8 mouse cellular contexts compared by ENCODE assay signal in the genomic region with DNA sequence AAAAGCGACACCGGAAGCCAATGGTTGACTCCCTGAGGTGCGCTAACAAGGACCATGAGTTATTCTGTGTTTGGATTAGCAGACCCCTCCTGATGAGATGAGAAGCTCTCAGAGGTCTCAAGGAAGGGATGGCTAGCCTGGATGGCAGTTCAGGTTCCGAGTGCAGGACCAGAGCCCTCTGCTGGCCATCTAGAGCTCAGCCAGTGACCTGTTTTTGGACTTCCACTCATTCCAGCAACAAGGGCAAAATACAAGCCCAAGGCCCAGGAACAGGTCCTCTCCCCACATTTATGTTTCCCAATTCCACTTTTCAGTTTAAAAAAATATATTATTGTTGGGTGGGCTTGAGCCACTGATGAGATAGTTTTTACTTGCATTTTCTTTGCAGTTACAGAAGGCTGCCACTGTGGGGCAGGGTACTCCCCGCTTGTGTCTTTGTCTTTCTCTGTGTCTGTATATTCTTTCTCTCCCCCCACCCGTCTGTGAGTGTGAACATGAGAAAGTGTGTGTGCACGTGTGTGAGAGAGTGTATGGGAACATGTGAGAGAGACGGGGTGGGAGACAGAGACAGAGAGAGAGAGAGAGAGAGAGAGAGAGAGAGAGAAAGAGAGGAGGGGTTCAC. TPM values are rescaled to one million over a fixed set of nuclear protein-coding genes. Genes with fewer than 3 reads are reported as not detected.
A peak's percentile ranks its signal among the peaks of the same experiment; 100 is the strongest.
DNase-seq lines count a peak whose midpoint lies in the region; ATAC-seq and TF ChIP-seq lines count a peak whose summit lies in the region.

No protein-coding gene starts in this region.

- H3K4me3 ChIP-seq in forebrain, postnatal 0 days (ENCODE audit: low read depth, low read length), result no peak overlapping the region; the same call in 1 of the 2 replicates
- H3K4me3 ChIP-seq in intestine, embryonic 16.5 days (ENCODE audit: low read length), result peak overlapping the region; percentile 40
- peak overlapping the region; percentile 49 for H3K4me3 ChIP-seq in liver, embryonic 16.5 days (ENCODE audit: low read depth, low read length)
- peak overlapping the region; percentile 26 for H3K4me3 ChIP-seq in neural tube, embryonic 13.5 days

- no peaks in the 10 kb centered on the region for H3K9me3 ChIP-seq in forebrain, postnatal 0 days (ENCODE audit: low read length)
- H3K9me3 ChIP-seq in intestine, embryonic 16.5 days (ENCODE audit: control insufficient read depth, low read length), result no peaks in the 10 kb centered on the region
- no peaks in the 10 kb centered on the region for H3K9me3 ChIP-seq in liver, embryonic 16.5 days (replicated peaks; ENCODE audit: control insufficient read depth, low read length)
- H3K9me3 ChIP-seq in neural tube, embryonic 13.5 days, result no peaks in the 10 kb centered on the region

- H3K4me1 ChIP-seq in forebrain, postnatal 0 days (ENCODE audit: insufficient read depth), result peaks cover 19% of the 10 kb centered on the region
- peaks cover 18% of the 10 kb centered on the region for H3K4me1 ChIP-seq in intestine, embryonic 16.5 days (ENCODE audit: control insufficient read depth, insufficient read depth, low read length)
- H3K4me1 ChIP-seq in liver, embryonic 16.5 days (ENCODE audit: control insufficient read depth, low read depth, low read length), result peaks cover 2% of the 10 kb centered on the region; the same call in 1 of the 2 replicates
- peaks cover 40% of the 10 kb centered on the region for H3K4me1 ChIP-seq in neural tube, embryonic 13.5 days (replicated peaks)

- 6% methylated on average over 8 of the region's 8 CpGs for WGBS in forebrain, postnatal 0 days
- WGBS in intestine, embryonic 16.5 days, result 8% methylated on average over 8 of the region's 8 CpGs
- WGBS in liver, embryonic 16.5 days (ENCODE audit: insufficient replicate concordance), result 5% methylated on average over 8 of the region's 8 CpGs
- 7% methylated on average over 8 of the region's 8 CpGs for WGBS in neural tube, embryonic 13.5 days

- peak overlapping the region; percentile 32 for H3K4me2 ChIP-seq in forebrain, postnatal 0 days (ENCODE audit: low read depth)
- H3K4me2 ChIP-seq in intestine, embryonic 16.5 days (ENCODE audit: low read depth, low read length), result peak overlapping the region; percentile 57
- peak overlapping the region; percentile 73 for H3K4me2 ChIP-seq in liver, embryonic 16.5 days (ENCODE audit: low read depth, low read length)
- H3K4me2 ChIP-seq in neural tube, embryonic 13.5 days, result peak overlapping the region; percentile 49

- TF ChIP-seq CTCF in forebrain, postnatal 0 days (IDR thresholded peaks at IDR 0.05; ENCODE audit: low read depth), result peak; percentile 66

- no peaks in the 10 kb centered on the region for H3K36me3 ChIP-seq in forebrain, postnatal 0 days (ENCODE audit: insufficient read depth)
- no peaks in the 10 kb centered on the region for H3K36me3 ChIP-seq in intestine, embryonic 16.5 days (ENCODE audit: control insufficient read depth, insufficient read depth, low read length)
- H3K36me3 ChIP-seq in liver, embryonic 16.5 days (ENCODE audit: control insufficient read depth, insufficient read depth), result no peaks in the 10 kb centered on the region
- no peaks in the 10 kb centered on the region for H3K36me3 ChIP-seq in neural tube, embryonic 13.5 days

- H3K27ac ChIP-seq in forebrain, postnatal 0 days (ENCODE audit: low read depth, low read length), result no peak overlapping the region
- H3K27ac ChIP-seq in intestine, embryonic 16.5 days (ENCODE audit: low read length), result no peak overlapping the region
- no peak overlapping the region for H3K27ac ChIP-seq in liver, embryonic 16.5 days (ENCODE audit: low read length)
- H3K27ac ChIP-seq in neural tube, embryonic 13.5 days (replicated peaks), result peak overlapping the region; percentile 18; the same call in 1 of the 2 replicates

- no peak overlapping the region for H3K9ac ChIP-seq in forebrain, postnatal 0 days
- H3K9ac ChIP-seq in intestine, embryonic 16.5 days (ENCODE audit: low read depth, low read length), result peak overlapping the region; percentile 25; the same call in 1 of the 2 replicates
- H3K9ac ChIP-seq in liver, embryonic 16.5 days (ENCODE audit: low read depth, low read length), result no peak overlapping the region
- H3K9ac ChIP-seq in neural tube, embryonic 13.5 days, result peak overlapping the region; percentile 35; the same call in 1 of the 2 replicates

- ATAC-seq in forebrain, postnatal 0 days, result peak; percentile 45; the same call in 1 of the 2 replicates
- peak; percentile 72 for ATAC-seq in intestine, embryonic 16.5 days
- ATAC-seq in liver, embryonic 16.5 days (ENCODE audit: low read depth), result 0 out of 2 replicates have a peak, but pooled peaks have one; percentile 38
- ATAC-seq in neural tube, embryonic 13.5 days (ENCODE audit: low read depth), result peak; percentile 15; the same call in 1 of the 2 replicates

- DNase-seq in right cerebral cortex, adult 2 months (ENCODE audit: low spot score in 2 of 2), result peak; percentile 54 to 59
- no peak for DNase-seq in right cerebral cortex, postnatal 36 days (ENCODE audit: low spot score in 2 of 2)
- DNase-seq in cerebellum, adult 11-12 months, result peak; percentile 50
- DNase-seq in forebrain, postnatal 0 days, result peak; percentile 69
- no peak for DNase-seq in c-Kit-positive CD71-positive TER-119-positive erythroid progenitor cells, embryonic 14.5 days (ENCODE audit: low spot score)

- H3K27me3 ChIP-seq in forebrain, postnatal 0 days (ENCODE audit: insufficient read depth, low read length), result no peaks in the 10 kb centered on the region
- no peaks in the 10 kb centered on the region for H3K27me3 ChIP-seq in intestine, embryonic 16.5 days (replicated peaks; ENCODE audit: control insufficient read depth, insufficient read depth, low read length)
- H3K27me3 ChIP-seq in liver, embryonic 16.5 days (ENCODE audit: control insufficient read depth, insufficient read depth, low read depth, low read length), result no peaks in the 10 kb centered on the region
- 0 out of 2 replicates have a peak, but pooled peaks cover 5% of the 10 kb centered on the region for H3K27me3 ChIP-seq in neural tube, embryonic 13.5 days

RNA-seq across cellular contexts. Expression of a gene that starts 12.9 kb away (rescaled TPM):
- total RNA-seq in forebrain, postnatal 0 days (2014; rRNA removed), result 50.3 and 56.1 TPM in 2 replicates
- 37.4 and 46.0 TPM in 2 replicates for polyA plus RNA-seq in forebrain, postnatal 0 days (2015; fragmentation: Nextera tagmentation; extraction: Ambion mirVana)
- 4.7 and 5.2 TPM in 2 replicates for polyA plus RNA-seq in intestine, embryonic 16.5 days (2015; fragmentation: Nextera tagmentation; extraction: Ambion mirVana)
- polyA plus RNA-seq in liver, embryonic 16.5 days (2015; fragmentation: Nextera tagmentation; extraction: Ambion mirVana), result 0.23 and 0.33 TPM in 2 replicates
- 31.8 and 34.3 TPM in 2 replicates for polyA plus RNA-seq in neural tube, embryonic 13.5 days (2015; fragmentation: Nextera tagmentation; extraction: Ambion mirVana)

Comparison
In these comparisons a context has a peak if more than half of its experiments do, and no peak if none do; other contexts are left out.
1. DNase-seq: peak in right cerebral cortex, adult 2 months (2 of 2), cerebellum, adult 11-12 months (single experiment) and forebrain, postnatal 0 days (single experiment); none in right cerebral cortex, postnatal 36 days (0 of 2) and c-Kit-positive CD71-positive TER-119-positive erythroid progenitor cells, embryonic 14.5 days (single experiment).
2. ATAC-seq: peak in every context shown above with its lines; median percentile 72 in intestine, embryonic 16.5 days; 45 in forebrain, postnatal 0 days; 38 in liver, embryonic 16.5 days; 15 in neural tube, embryonic 13.5 days.
3. H3K9ac ChIP-seq: peak in intestine, embryonic 16.5 days (single experiment) and neural tube, embryonic 13.5 days (single experiment); none in forebrain, postnatal 0 days (single experiment) and liver, embryonic 16.5 days (single experiment).
4. Peak in every context shown above with its lines, with median percentiles within 50 percentile points of each other: H3K4me2 ChIP-seq.